Mouse (Mus musculus): ENCODE data around the gene Glrp1. TPM values are rescaled to one million over a fixed set of nuclear protein-coding genes. Genes with fewer than 3 reads are reported as not detected.

Gene Glrp1
- polyA plus RNA-seq (2012; rRNA removed), result 0.08 and 0.10 TPM in 2 replicates

GRCm38 (mm10) chr1:88509789-88510188, at the start of gene Glrp1:
Glrp1 (minus strand) TSS chr1:88510066.

Other genes with a start within 250 kb of the Glrp1 start
- 53.8 and 67.7 TPM in 2 replicates for gene Hjurp, start 232.4 kb downstream of the Glrp1 start, polyA plus RNA-seq (2012; rRNA removed)
- not detected in 2 replicates for gene Trpm8, start 232.4 kb downstream of the Glrp1 start, polyA plus RNA-seq (2012; rRNA removed)
- 173 and 191 TPM in 2 replicates for gene Spp2, start 103.1 kb downstream of the Glrp1 start, polyA plus RNA-seq (2012; rRNA removed)
- 0.61 and 0.84 TPM in 2 replicates for gene Arl4c, start 192.2 kb upstream of the Glrp1 start, polyA plus RNA-seq (2012; rRNA removed)

Data from liver, embryonic 14 days (tissue).